Mouse (Mus musculus) ES-E14 (cell line): Measurements from ENCODE around the gene Ankrd10. TPM values are rescaled to one million over a fixed set of nuclear protein-coding genes. Genes with fewer than 3 reads are reported as not detected.

Experiments used
- DNase-seq: peaks from one replicate; pipeline ENCODE4 v3.0.0-alpha.2; 2013; ENCODE audit warnings: low read depth, low spot score
- H3K27ac ChIP-seq: 2 replicates; pipeline ENCODE4 v1.5.1; 2012; ENCODE audit warnings: low read depth, mild to moderate bottlenecking, low read length, moderate library complexity, mixed read lengths; ENCODE audit not compliant: poor library complexity, insufficient read depth, severe bottlenecking
- H3K36me3 ChIP-seq: 2 replicates; pipeline ENCODE4 v1.6.1; 2012; ENCODE audit warnings: mild to moderate bottlenecking, low read length, moderate library complexity, mixed read lengths; ENCODE audit not compliant: control insufficient read depth, poor library complexity, insufficient read depth, severe bottlenecking
- H3K4me1 ChIP-seq, 2 experiments: fragments of 150-350 bp in 1 of 2; sonication (generic) in 1 of 2; 2 replicates each; pipeline ENCODE4 v1.6.1; 2012; ENCODE audit warnings: low read length in 2 of 2, mild to moderate bottlenecking in 1 of 2, mixed read lengths in 1 of 2; ENCODE audit not compliant: control insufficient read depth in 2 of 2, insufficient read depth in 2 of 2, poor library complexity in 1 of 2
- H3K4me3 ChIP-seq, 2 experiments: fragments of 150-350 bp in 1 of 2; sonication (generic) in 1 of 2; 2 replicates each; pipeline ENCODE4 v1.5.1; 2012; ENCODE audit warnings: low read length in 2 of 2, low read depth in 1 of 2, mild to moderate bottlenecking in 1 of 2, mixed read lengths in 1 of 2; ENCODE audit not compliant: insufficient read depth in 1 of 2, poor library complexity in 1 of 2, severe bottlenecking in 1 of 2
- H3K9ac ChIP-seq: 2 replicates; pipeline ENCODE4 v1.6.1; 2012; ENCODE audit warnings: low read depth, mild to moderate bottlenecking, low read length, mixed read lengths; ENCODE audit not compliant: poor library complexity, insufficient read depth, severe bottlenecking
- H3K9me3 ChIP-seq: fragments of 150-350 bp; sonication (generic); 2 replicates; pipeline ENCODE4 v1.6.1; 2012; ENCODE audit warnings: low read depth, mild to moderate bottlenecking, low read length; ENCODE audit not compliant: control insufficient read depth, insufficient read depth
- CHD2 ChIP-seq: IDR thresholded peaks from 2 replicates; pipeline ENCODE4 v1.6.1; 2014; ENCODE audit warnings: mild to moderate bottlenecking, low read depth, low read length, inconsistent platforms
- HCFC1 ChIP-seq: IDR thresholded peaks from 2 replicates; pipeline ENCODE4 v1.6.1; 2012; ENCODE audit warnings: low read length, inconsistent platforms, borderline replicate concordance; ENCODE audit not compliant: insufficient read depth
- MAFK ChIP-seq: IDR thresholded peaks from 2 replicates; pipeline ENCODE4 v1.6.1; 2014; ENCODE audit warnings: mild to moderate bottlenecking, low read depth, low read length, inconsistent platforms; ENCODE audit not compliant: insufficient read depth
- ZC3H11A ChIP-seq: IDR thresholded peaks from 2 replicates; pipeline ENCODE4 v1.6.1; 2012; ENCODE audit warnings: low read depth, mild to moderate bottlenecking, inconsistent platforms, low read length, borderline replicate concordance
- ZNF384 ChIP-seq: IDR thresholded peaks from 2 replicates; pipeline ENCODE4 v1.6.1; 2012; ENCODE audit warnings: low read depth, low read length, inconsistent platforms
- in situ Hi-C, 2 experiments: fragments of 600-800 bp; cut with MboI; formaldehyde crosslinking; loops; one replicate each; pipeline ENCODE4 v1.15.1; 2025; ENCODE audit warnings: low sequenced_read_pairs in 2 of 2, inconsistent platforms in 1 of 2; ENCODE audit not compliant: unreplicated experiment in 2 of 2
- total RNA-seq: library from RNA; depleted of rRNA; stranded (reverse); fragments of 300-350 nt; gene quantifications from 2 replicates; pipeline ENCODE4 v1.2.3, GENCODE M21; 2012

Gene Ankrd10
- total RNA-seq, 1 experiment, result 165 TPM

- H3K9ac ChIP-seq, result no peak overlapping the region
- peaks cover 39% of the 10 kb centered on the region for H3K36me3 ChIP-seq
- H3K4me3 ChIP-seq, result no peak overlapping the region
- H3K4me1 ChIP-seq, result peaks cover 4 to 19% of the 10 kb centered on the region in 2 experiments
- no peak for TF ChIP-seq HCFC1
- TF ChIP-seq CHD2, result no peak
- TF ChIP-seq MAFK, result no peak
- no peak for TF ChIP-seq ZC3H11A
- TF ChIP-seq ZNF384, result no peak
- H3K27ac ChIP-seq, result no peak overlapping the region
- in situ Hi-C loops, result no loop called here
- no peaks in the 10 kb centered on the region for H3K9me3 ChIP-seq
- no peak for DNase-seq
Observed at GRCm38 (mm10) chr8:11632406-11632805, 3.2 kb downstream of the Ankrd10 start.

- in situ Hi-C loops, result no loop called here
- TF ChIP-seq CHD2 (no peak), MAFK (no peak), ZNF384 (no peak), ZC3H11A (no peak), HCFC1 (no peak)
- no peak overlapping the region for H3K9ac ChIP-seq
- H3K4me3 ChIP-seq, result no peak overlapping the region
- DNase-seq, result no peak
- H3K27ac ChIP-seq, result no peak overlapping the region; the same call in 1 of the 2 replicates
- peaks cover 4 to 19% of the 10 kb centered on the region in 2 experiments for H3K4me1 ChIP-seq
- H3K9me3 ChIP-seq, result no peaks in the 10 kb centered on the region
- H3K36me3 ChIP-seq, result peaks cover 54% of the 10 kb centered on the region
Observed at GRCm38 (mm10) chr8:11629206-11629605, 6.4 kb downstream of the Ankrd10 start.

- TF ChIP-seq HCFC1 (no peak), MAFK (no peak), ZC3H11A (no peak), ZNF384 (no peak), CHD2 (no peak)
- no peak overlapping the region for H3K4me3 ChIP-seq
- in situ Hi-C loops, result no loop called here
- H3K9ac ChIP-seq, result no peak overlapping the region
- H3K9me3 ChIP-seq, result no peaks in the 10 kb centered on the region
- peaks cover 4 to 19% of the 10 kb centered on the region in 2 experiments for H3K4me1 ChIP-seq
- H3K36me3 ChIP-seq, result peaks cover 56% of the 10 kb centered on the region
- H3K27ac ChIP-seq, result no peak overlapping the region
- DNase-seq, result no peak
Observed at GRCm38 (mm10) chr8:11628506-11629132, 6.9 kb downstream of the Ankrd10 start.

GRCm38 (mm10) chr8:11627717-11628116, 7.8 kb downstream of the Ankrd10 start:
- Histone ChIP-seq H3K27ac (no peak overlapping the region), H3K4me3 (no peak overlapping the region), H3K36me3 (peaks cover 54% of the 10 kb centered on the region), H3K9ac (no peak overlapping the region; the same call in 1 of the 2 replicates), H3K9me3 (no peaks in the 10 kb centered on the region), H3K4me1 (peaks cover 4 to 16% of the 10 kb centered on the region in 2 experiments)
- no peak for TF ChIP-seq ZNF384
- no peak for TF ChIP-seq MAFK
- no peak for TF ChIP-seq CHD2
- in situ Hi-C loops, result no loop called here
- DNase-seq, result no peak

- Histone ChIP-seq H3K9me3 (no peaks in the 10 kb centered on the region), H3K27ac (no peak overlapping the region), H3K36me3 (peaks cover 48% of the 10 kb centered on the region), H3K4me3 (no peak overlapping the region), H3K9ac (no peak overlapping the region), H3K4me1 (peaks cover 4 to 12% of the 10 kb centered on the region in 2 experiments)
- TF ChIP-seq ZC3H11A (no peak), ZNF384 (no peak), HCFC1 (no peak), CHD2 (no peak), MAFK (no peak)
- in situ Hi-C loops, result no loop called here
- no peak for DNase-seq
Observed at GRCm38 (mm10) chr8:11625084-11625483, 10.5 kb downstream of the Ankrd10 start.
